Mouse (Mus musculus) forebrain, embryonic 11.5 days (tissue): ENCODE measurements around the gene 6030468B19Rik. TPM values are rescaled to one million over a fixed set of nuclear protein-coding genes. Genes with fewer than 3 reads are reported as not detected.
"Not testable (repeated sequence)": the region's sequence is repeated elsewhere in the genome, so short reads cannot be mapped to it uniquely, and the experiment has no call there.

Experiments
- ATAC-seq: fragments of 200-750 bp; cut with Nextera tagmentation; replicated peaks from 2 replicates; pipeline ENCODE4 v1.8.0; 2017; ENCODE audit warnings: moderate TSS enrichment; ENCODE audit not compliant: low FRiP score
- DNase-seq: peaks from one replicate; pipeline ENCODE4 v3.0.0-alpha.2; 2017; ENCODE audit warnings: low spot score
- H3K27ac ChIP-seq: fragments of 300-500 bp; sonication (generic); 2 replicates; pipeline ENCODE4 v1.5.1; 2014; ENCODE audit warnings: low read depth, low read length
- H3K27me3 ChIP-seq: fragments of 300-500 bp; sonication (generic); 2 replicates; pipeline ENCODE4 v1.6.1; 2014; ENCODE audit warnings: mild to moderate bottlenecking, low read length, mixed read lengths; ENCODE audit not compliant: control insufficient read depth, insufficient read depth
- H3K36me3 ChIP-seq: fragments of 300-500 bp; sonication (generic); 2 replicates; pipeline ENCODE4 v1.6.1; 2014; ENCODE audit warnings: mild to moderate bottlenecking, low read length, moderate library complexity, mixed read lengths; ENCODE audit not compliant: control insufficient read depth, insufficient read depth
- H3K4me1 ChIP-seq: fragments of 300-500 bp; sonication (generic); replicated peaks from 2 replicates; pipeline ENCODE4 v1.6.1; 2014; ENCODE audit warnings: low read length, mixed read lengths; ENCODE audit not compliant: control insufficient read depth, insufficient read depth
- H3K4me2 ChIP-seq: fragments of 300-500 bp; sonication (generic); 2 replicates; pipeline ENCODE4 v1.6.1; 2014; ENCODE audit warnings: low read depth, mild to moderate bottlenecking, low read length, moderate library complexity, mixed read lengths; ENCODE audit not compliant: severe bottlenecking
- H3K4me3 ChIP-seq: fragments of 300-500 bp; sonication (generic); 2 replicates; pipeline ENCODE4 v1.5.1; 2014; ENCODE audit warnings: low read depth, low read length
- H3K9ac ChIP-seq: fragments of 300-500 bp; sonication (generic); 2 replicates; pipeline ENCODE4 v1.6.1; 2014; ENCODE audit warnings: low read length
- H3K9me3 ChIP-seq: fragments of 300-500 bp; sonication (generic); 2 replicates; pipeline ENCODE4 v1.6.1; 2016; ENCODE audit warnings: low read length, mixed read lengths; ENCODE audit not compliant: control insufficient read depth
- WGBS: fragments of 180-500 bp; shearing (Covaris S2); extraction: QIAGEN DNeasy Blood & Tissue Kit; methylation state at CpG from one replicate; pipeline ENCODE4 v1.1.7; 2014; 5-methylcytosine and 5-hydroxymethylcytosine counted together
- polyA plus RNA-seq: library from polyadenylated mRNA; unstranded; fragments of >200 nt; fragmentation: Nextera tagmentation; extraction: Ambion mirVana; gene quantifications from 2 replicates; pipeline ENCODE4 v1.2.1, GENCODE M21; 2014

The 6030468B19Rik gene
- polyA plus RNA-seq, 1 experiment from 2014 or later, result 1.5 TPM

DNA sequence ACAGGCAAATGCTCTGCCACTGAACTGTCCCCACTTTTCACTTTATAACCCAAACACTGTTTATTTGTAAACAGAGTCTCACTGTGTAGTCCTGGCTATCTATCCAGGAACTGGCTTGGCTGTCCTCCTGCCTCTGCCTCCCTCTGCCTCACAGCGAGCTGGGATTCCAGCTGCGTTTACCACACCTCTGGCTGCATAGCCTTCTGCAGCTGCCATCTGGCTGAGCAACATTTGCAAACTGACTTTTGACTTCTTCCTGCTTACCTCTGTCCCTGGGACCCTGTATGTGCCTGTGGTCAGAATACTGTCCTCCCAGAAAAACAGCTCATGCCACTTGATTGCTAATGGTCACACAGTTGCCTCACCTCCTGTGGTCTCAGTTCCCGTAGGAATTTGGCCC lies 29.9 kb downstream of the 6030468B19Rik start:
- Histone ChIP-seq H3K4me1 (peaks cover 14% of the 10 kb centered on the region), H3K9ac (no peak overlapping the region), H3K36me3 (peaks cover 2% of the 10 kb centered on the region; the same call in 1 of the 2 replicates), H3K27ac (no peak overlapping the region), H3K4me2 (no peak overlapping the region), H3K9me3 (no peaks in the 10 kb centered on the region), H3K4me3 (no peak overlapping the region), H3K27me3 (no peaks in the 10 kb centered on the region)
- ATAC-seq (no peak), DNase-seq (no peak)
- WGBS, result 72% methylated on average over 3 of the region's 3 CpGs

DNA sequence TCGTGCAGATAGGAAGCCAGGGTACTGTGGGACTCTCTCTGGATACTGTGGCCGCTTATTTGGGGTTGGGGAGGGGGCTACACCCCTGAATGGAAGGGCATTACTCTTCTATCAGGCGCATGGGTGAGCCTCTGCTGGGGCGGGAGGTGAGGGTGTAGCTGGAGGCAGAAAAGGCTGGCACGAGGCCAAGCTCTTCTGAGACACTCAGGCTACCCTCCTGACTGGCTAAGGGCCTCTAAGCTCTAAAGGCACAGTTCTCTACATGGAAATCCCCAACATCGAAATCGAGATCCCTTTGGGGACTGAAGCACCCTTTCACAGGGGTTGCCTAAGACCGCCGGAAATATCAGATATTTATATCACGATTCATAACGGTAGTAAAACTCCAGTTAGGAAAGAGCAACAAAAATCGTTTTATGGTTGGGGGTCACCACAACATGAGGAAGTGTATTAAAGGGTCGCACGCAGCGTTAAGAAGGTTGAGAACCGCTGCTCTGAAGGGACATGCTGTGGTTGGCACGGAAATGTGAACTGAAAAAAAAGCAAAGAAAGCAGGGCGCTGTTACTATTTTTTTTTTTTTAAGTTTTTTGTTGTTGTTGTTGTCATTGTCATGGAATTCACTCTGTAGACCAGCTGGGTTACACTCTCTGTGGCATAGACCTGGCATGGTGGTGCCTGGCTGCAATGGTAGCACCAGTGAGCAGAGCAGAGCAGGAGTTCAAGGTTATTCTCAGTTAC lies 30.9 kb downstream of the 6030468B19Rik start:
- Histone ChIP-seq H3K9me3 (no peaks in the 10 kb centered on the region), H3K27me3 (no peaks in the 10 kb centered on the region), H3K4me3 (no peak overlapping the region), H3K36me3 (no peaks in the 10 kb centered on the region), H3K27ac (no peak overlapping the region), H3K9ac (peak overlapping the region; percentile 6; the same call in 1 of the 2 replicates), H3K4me1 (peaks cover 14% of the 10 kb centered on the region), H3K4me2 (no peak overlapping the region)
- no peak for DNase-seq
- WGBS, result 84% methylated on average over 18 of the region's 18 CpGs
- ATAC-seq, result no peak

DNA sequence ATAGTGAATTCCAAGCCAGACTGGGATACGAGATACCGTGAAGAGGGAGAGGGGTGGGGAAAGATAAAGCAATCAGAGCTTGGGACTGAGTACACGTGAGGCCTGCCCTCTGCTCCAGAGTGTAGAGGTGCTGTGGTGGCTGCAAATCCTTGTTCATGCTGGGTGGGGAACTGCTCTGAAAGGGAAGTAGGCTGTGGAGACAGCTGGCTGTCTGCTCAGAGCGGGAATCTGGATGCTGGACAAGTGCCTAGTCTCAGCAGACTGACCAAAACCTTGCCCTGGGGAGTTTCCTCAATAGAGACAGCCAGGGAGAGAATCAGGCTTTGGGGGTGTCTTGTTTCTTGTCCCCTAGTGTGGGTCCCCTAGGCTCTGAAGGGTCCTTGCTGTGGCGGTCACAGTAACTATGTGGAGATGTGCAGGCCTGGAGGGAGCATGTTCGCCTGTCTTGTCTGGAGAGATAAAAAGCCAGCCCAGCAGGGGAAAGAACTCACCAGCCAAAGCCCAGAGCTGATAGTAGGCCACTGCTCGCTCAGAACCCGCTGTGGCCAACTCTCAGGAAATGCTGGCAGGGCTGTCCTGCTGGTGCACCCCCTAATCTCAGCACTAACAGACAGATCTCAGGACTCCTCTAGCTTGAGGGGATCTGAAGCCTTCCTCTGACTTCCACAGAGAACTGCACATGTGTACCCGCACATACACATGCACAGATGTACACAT lies 31.6 kb downstream of the 6030468B19Rik start:
- H3K27ac ChIP-seq, result no peak overlapping the region
- H3K9ac ChIP-seq, result no peak overlapping the region
- H3K9me3 ChIP-seq, result no peaks in the 10 kb centered on the region
- no peaks in the 10 kb centered on the region for H3K36me3 ChIP-seq
- no peaks in the 10 kb centered on the region for H3K27me3 ChIP-seq
- DNase-seq (no peak), ATAC-seq (no peak)
- no peak overlapping the region for H3K4me3 ChIP-seq
- WGBS, result 63% methylated on average over 9 of the region's 9 CpGs
- H3K4me2 ChIP-seq, result no peak overlapping the region
- H3K4me1 ChIP-seq, result peaks cover 12% of the 10 kb centered on the region

DNA sequence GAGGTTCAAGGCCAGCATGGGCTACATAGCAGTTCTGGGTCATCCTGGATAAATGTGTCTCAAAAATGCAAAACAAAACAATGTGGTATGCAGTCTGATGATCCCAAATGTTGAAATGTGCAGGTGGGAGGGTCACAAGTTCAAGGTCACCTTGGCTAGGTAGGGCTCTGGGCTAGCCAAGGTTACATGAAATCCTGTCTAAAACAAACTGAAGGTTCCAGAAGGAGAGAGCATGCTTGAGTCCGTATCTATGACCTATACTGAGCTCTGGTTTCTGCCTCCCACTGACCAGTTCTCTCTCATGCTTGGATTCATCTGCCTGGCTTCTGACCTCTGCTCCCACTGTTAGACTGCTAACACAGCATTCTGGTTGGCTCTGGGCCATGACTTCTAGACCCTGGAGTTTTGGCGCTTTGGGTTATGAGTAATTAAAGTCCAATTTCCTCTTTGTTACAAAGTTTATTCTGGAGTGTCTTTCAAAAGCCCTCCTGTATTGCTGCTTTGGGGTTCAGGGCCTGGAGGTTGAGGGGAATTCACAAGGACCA lies 32.3 kb downstream of the 6030468B19Rik start:
- no peak overlapping the region for H3K4me2 ChIP-seq

DNA sequence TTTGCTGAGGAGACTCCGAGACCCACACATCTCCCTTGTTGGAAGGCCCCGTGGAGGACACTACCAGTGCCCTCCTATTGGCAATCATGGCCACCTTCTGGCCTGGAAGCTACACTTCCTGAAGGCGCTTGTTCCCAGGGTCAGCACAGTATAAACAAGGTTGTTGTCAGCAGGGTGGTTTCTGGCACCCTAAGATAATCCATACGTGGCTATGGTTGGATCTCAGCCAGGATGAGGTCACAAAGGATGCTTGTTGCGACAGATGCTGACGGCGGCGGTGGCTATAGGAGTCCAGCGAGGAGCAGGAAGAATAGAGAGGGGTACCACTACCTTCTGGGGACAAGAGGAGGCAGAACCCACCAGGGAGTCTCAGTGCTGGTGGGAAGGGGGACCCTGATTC lies 32.9 kb downstream of the 6030468B19Rik start:
- Histone ChIP-seq H3K9me3 (no peaks in the 10 kb centered on the region), H3K9ac (no peak overlapping the region), H3K27ac (no peak overlapping the region), H3K4me2 (no peak overlapping the region), H3K4me3 (no peak overlapping the region), H3K4me1 (peaks cover 8% of the 10 kb centered on the region), H3K27me3 (no peaks in the 10 kb centered on the region), H3K36me3 (no peaks in the 10 kb centered on the region)
- ATAC-seq (no peak), DNase-seq (no peak)
- 88% methylated on average over 9 of the region's 9 CpGs for WGBS

More for the DNA sequence above, 32.3 kb downstream of the 6030468B19Rik start:
- DNase-seq (no peak), ATAC-seq (no peak)
- H3K27ac ChIP-seq, result no peak overlapping the region
- H3K36me3 ChIP-seq, result no peaks in the 10 kb centered on the region
- no peaks in the 10 kb centered on the region for H3K27me3 ChIP-seq
- WGBS, result 87% methylated on average over 2 of the region's 2 CpGs
- no peak overlapping the region for H3K4me3 ChIP-seq
- peaks cover 8% of the 10 kb centered on the region for H3K4me1 ChIP-seq
- H3K9ac ChIP-seq, result no peak overlapping the region
- no peaks in the 10 kb centered on the region for H3K9me3 ChIP-seq

DNA sequence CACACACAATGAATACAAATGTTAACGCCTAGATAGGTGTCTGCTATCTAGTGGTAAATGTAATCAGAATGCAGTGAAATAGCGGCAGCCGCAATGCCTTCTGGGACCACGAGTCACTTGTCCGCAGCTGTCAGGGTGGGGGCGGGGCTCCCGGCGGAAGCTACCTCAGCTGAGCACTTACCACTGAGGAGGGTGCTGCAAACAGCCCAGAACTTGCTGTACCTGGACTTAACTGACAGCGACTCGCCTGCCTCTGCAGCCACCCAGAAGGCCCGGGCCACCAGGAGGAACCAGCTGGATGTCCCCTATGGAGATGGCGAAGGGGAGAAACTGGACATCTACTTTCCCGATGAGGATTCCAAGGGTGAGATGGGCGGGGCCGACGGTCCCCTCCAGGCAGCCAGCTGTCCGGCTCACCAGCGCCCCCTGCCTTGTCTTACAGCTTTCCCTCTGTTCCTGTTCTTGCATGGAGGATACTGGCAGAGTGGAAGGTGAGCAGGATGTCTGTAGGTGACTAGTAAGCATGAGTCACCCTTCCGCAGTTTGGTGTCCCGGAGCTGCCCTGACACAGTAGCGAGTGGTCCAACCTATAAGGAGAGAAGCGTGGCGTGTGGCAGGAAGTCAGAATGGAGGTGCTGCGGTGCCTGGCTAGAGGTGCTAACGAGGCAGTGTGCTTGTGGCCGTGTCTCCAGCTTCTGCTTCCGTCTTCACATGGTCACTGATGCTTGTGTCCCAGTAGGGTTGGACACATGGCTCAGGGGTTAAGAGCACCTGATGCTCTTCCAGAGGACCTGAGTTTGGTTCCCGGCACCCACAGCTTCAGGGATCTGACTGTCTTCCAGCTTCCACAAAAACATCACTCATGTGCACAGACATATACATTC lies 34.9 kb downstream of the 6030468B19Rik start:
- DNase-seq (peak; percentile 92), ATAC-seq (peak; percentile 71)
- no peaks in the 10 kb centered on the region for H3K9me3 ChIP-seq
- no peaks in the 10 kb centered on the region for H3K36me3 ChIP-seq
- H3K4me2 ChIP-seq, result peak overlapping the region; percentile 52
- H3K4me1 ChIP-seq, result peaks cover 3% of the 10 kb centered on the region; the same call in 1 of the 2 replicates
- 17% methylated on average over 28 of the region's 28 CpGs for WGBS
- no peaks in the 10 kb centered on the region for H3K27me3 ChIP-seq
- peak overlapping the region; percentile 28 for H3K4me3 ChIP-seq
- H3K27ac ChIP-seq, result no peak overlapping the region
- 0 out of 2 replicates have a peak overlapping the region, but pooled peaks have one; percentile 17 for H3K9ac ChIP-seq

DNA sequence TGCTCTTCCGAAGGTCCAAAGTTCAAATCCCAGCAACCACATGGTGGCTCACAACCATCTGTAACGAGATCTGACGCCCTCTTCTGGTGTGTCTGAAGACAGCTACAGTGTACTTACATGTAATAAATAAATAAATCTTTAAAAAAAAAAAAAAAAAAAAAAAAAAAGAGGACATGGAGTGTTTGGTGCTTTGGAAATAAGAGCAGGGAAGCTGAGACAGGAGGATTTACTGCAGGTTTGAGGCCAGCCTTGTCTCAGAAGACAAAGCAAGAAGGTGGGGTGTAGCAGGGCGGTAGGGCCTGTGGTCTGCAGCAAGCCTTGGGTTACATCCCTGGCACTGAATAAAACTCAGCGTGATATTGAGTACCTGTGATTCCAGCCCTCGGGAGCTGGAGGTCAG lies 36.0 kb downstream of the 6030468B19Rik start:
- H3K4me1 ChIP-seq, H3K36me3 ChIP-seq, ATAC-seq, H3K9me3 ChIP-seq, H3K4me2 ChIP-seq, H3K4me3 ChIP-seq, H3K9ac ChIP-seq, H3K27ac ChIP-seq, H3K27me3 ChIP-seq, DNase-seq: not testable (repeated sequence)
- 93% methylated on average over 4 of the region's 6 CpGs for WGBS

DNA sequence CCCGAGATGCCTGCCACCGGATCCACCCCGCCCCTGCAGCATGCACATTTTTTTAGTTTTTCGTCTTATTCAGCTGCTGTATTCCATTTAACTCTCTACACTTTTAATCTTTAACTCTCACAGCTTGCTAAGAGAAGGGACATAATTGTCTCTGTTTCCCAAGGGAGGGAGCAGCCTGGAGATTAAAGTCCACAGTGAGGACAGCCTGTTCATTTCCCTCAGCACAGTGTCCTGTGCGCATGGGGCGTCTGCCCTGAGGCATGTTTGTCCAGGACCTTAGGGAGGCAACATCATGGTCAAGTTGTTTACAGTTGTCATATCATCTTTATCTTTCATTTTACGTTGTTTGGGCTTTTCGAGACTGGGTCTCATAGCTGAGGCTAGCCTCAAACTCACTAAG lies 36.6 kb downstream of the 6030468B19Rik start:
- H3K36me3 ChIP-seq, result no peaks in the 10 kb centered on the region
- no peak overlapping the region for H3K9ac ChIP-seq
- H3K4me3 ChIP-seq, result no peak overlapping the region
- H3K27me3 ChIP-seq, result no peaks in the 10 kb centered on the region
- ATAC-seq (no peak), DNase-seq (no peak)
- H3K4me2 ChIP-seq, result no peak overlapping the region
- H3K9me3 ChIP-seq, result no peaks in the 10 kb centered on the region
- H3K27ac ChIP-seq, result no peak overlapping the region
- 94% methylated on average over 8 of the region's 8 CpGs for WGBS
- H3K4me1 ChIP-seq, result no peaks in the 10 kb centered on the region; the same call in 1 of the 2 replicates
